Mouse (Mus musculus) urinary bladder, postnatal 36 days (tissue): ENCODE measurements around the gene Nhsl1.

ENCODE experiments used
- DNase-seq, 2 experiments: peaks; one replicate each; pipeline ENCODE4 v3.0.0; 2022; ENCODE audit warnings: low spot score in 2 of 2, mixed read lengths in 1 of 2

Nhsl1 gene

GRCm38 (mm10) chr10:18400998-18401397, 82.2 kb downstream of the Nhsl1 start:
- DNase-seq: no peak

- no peak for DNase-seq
These were observed 85.2 kb downstream of the Nhsl1 start for GRCm38 (mm10) chr10:18403992-18404391.

GRCm38 (mm10) chr10:18404679-18405078, 85.9 kb downstream of the Nhsl1 start:
- DNase-seq: no peak

- DNase-seq: peak; percentile 56 to 85
These were observed 88.5 kb downstream of the Nhsl1 start for GRCm38 (mm10) chr10:18407062-18407830.

GRCm38 (mm10) chr10:18408128-18408527, 89.3 kb downstream of the Nhsl1 start:
- DNase-seq: no peak

GRCm38 (mm10) chr10:18408635-18409034, 89.8 kb downstream of the Nhsl1 start:
- no peak for DNase-seq

- DNase-seq: no peak
These were observed 90.3 kb downstream of the Nhsl1 start for GRCm38 (mm10) chr10:18409068-18409467.

GRCm38 (mm10) chr10:18411266-18411665, 92.5 kb downstream of the Nhsl1 start:
- DNase-seq: no peak

- DNase-seq: no peak
These were observed 97.2 kb downstream of the Nhsl1 start for GRCm38 (mm10) chr10:18415946-18416345.

- no peak for DNase-seq
These were observed 99.4 kb downstream of the Nhsl1 start for GRCm38 (mm10) chr10:18418160-18418559.

- DNase-seq: no peak
These were observed 100.7 kb downstream of the Nhsl1 start for GRCm38 (mm10) chr10:18419508-18419907.

- DNase-seq: no peak
These were observed 101.6 kb downstream of the Nhsl1 start for GRCm38 (mm10) chr10:18420259-18421000.

GRCm38 (mm10) chr10:18422968-18423367, 104.2 kb downstream of the Nhsl1 start:
- no peak for DNase-seq

GRCm38 (mm10) chr10:18423557-18423956, 104.8 kb downstream of the Nhsl1 start:
- DNase-seq: no peak

- DNase-seq: peak in 1 of 2 experiments; percentile 63
These were observed 109.1 kb downstream of the Nhsl1 start for GRCm38 (mm10) chr10:18427866-18428265.

GRCm38 (mm10) chr10:18429533-18429932, 110.7 kb downstream of the Nhsl1 start:
- DNase-seq: no peak

GRCm38 (mm10) chr10:18430141-18430540, 111.4 kb downstream of the Nhsl1 start:
- DNase-seq: no peak

GRCm38 (mm10) chr10:18430973-18431372, 112.2 kb downstream of the Nhsl1 start:
- peak; percentile 56 to 84 for DNase-seq

GRCm38 (mm10) chr10:18431546-18431945, 112.8 kb downstream of the Nhsl1 start:
- DNase-seq: no peak

GRCm38 (mm10) chr10:18435454-18435853, 116.7 kb downstream of the Nhsl1 start:
- no peak for DNase-seq

GRCm38 (mm10) chr10:18435938-18436337, 117.2 kb downstream of the Nhsl1 start:
- DNase-seq: no peak

- DNase-seq: no peak
These were observed 118.8 kb downstream of the Nhsl1 start for GRCm38 (mm10) chr10:18437584-18437983.
